Mouse (Mus musculus) neural tube, embryonic 14.5 days (tissue): ENCODE measurements at regions not wholly inside any gene's neighbourhood (a gene's known extent, or its start where the extent isn't known, plus 50 kb on each side); places are given as distances from the start of the nearest gene placed in this dataset.

Experiments
- ATAC-seq: fragments of 200-750 bp; cut with Nextera tagmentation; 2 replicates; pipeline ENCODE4 v1.8.0; 2017; ENCODE audit warnings: low read depth, mild to moderate bottlenecking, moderate TSS enrichment, moderate library complexity
- H3K27ac ChIP-seq: fragments of 300-500 bp; sonication (generic); 2 replicates; pipeline ENCODE4 v1.5.1; 2014; ENCODE audit warnings: low read depth, mild to moderate bottlenecking, control low read depth, low read length, moderate library complexity, mixed read lengths
- H3K27me3 ChIP-seq: fragments of 300-500 bp; sonication (generic); 2 replicates; pipeline ENCODE4 v1.6.1; 2014; ENCODE audit warnings: low read length; ENCODE audit not compliant: control insufficient read depth, insufficient read depth
- H3K36me3 ChIP-seq: fragments of 300-500 bp; sonication (generic); 2 replicates; pipeline ENCODE4 v1.6.1; 2014; ENCODE audit warnings: low read length, mixed read lengths; ENCODE audit not compliant: control insufficient read depth, insufficient read depth
- H3K4me1 ChIP-seq: fragments of 300-500 bp; sonication (generic); 2 replicates; pipeline ENCODE4 v1.6.1; 2014; ENCODE audit warnings: low read length; ENCODE audit not compliant: control insufficient read depth, insufficient read depth
- H3K4me2 ChIP-seq: fragments of 300-500 bp; sonication (generic); 2 replicates; pipeline ENCODE4 v1.6.1; 2014; ENCODE audit warnings: mild to moderate bottlenecking, low read depth, low read length, control low read depth
- H3K4me3 ChIP-seq: fragments of 300-500 bp; sonication (generic); 2 replicates; pipeline ENCODE4 v1.5.1; 2014; ENCODE audit warnings: low read depth, low read length, control low read depth, mixed read lengths
- H3K9ac ChIP-seq: fragments of 300-500 bp; sonication (generic); replicated peaks from 2 replicates; pipeline ENCODE4 v1.6.1; 2014; ENCODE audit warnings: low read depth, mild to moderate bottlenecking, control low read depth, low read length, mixed read lengths
- H3K9me3 ChIP-seq: fragments of 300-500 bp; sonication (generic); 2 replicates; pipeline ENCODE4 v1.6.1; 2016; ENCODE audit warnings: low read length; ENCODE audit not compliant: control insufficient read depth
- WGBS: fragments of 180-500 bp; shearing (Covaris S2); extraction: QIAGEN DNeasy Blood & Tissue Kit; methylation state at CpG from one replicate; pipeline ENCODE4 v1.1.7; 2014; 5-methylcytosine and 5-hydroxymethylcytosine counted together

DNA sequence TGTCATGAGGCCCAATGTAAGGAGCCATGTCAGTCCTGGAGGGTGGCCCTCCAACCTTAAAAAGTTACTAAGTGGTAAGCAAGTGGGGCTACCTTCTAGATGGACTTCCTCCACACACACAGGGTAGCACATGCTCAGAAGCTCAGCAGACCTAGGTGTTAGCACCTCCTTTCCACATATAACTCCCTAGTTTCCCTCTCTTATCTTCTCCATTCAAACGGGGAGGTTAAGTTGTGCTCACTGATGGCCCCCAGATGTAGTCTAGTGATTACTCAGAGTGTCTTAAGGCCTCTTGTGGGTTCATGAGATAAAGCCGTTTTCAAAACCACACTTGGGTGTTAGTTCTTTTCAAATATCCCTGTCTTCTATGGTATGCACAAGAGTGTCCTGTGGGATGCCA is 188.7 kb downstream of the Sec16b start:
- no peak overlapping the region for H3K4me3 ChIP-seq
- H3K4me1 ChIP-seq: no peaks in the 10 kb centered on the region
- H3K4me2 ChIP-seq: no peak overlapping the region
- no peak for ATAC-seq
- no peaks in the 10 kb centered on the region for H3K27me3 ChIP-seq
- no peak overlapping the region for H3K9ac ChIP-seq
- H3K9me3 ChIP-seq: no peaks in the 10 kb centered on the region; the same call in 1 of the 2 replicates
- H3K36me3 ChIP-seq: no peaks in the 10 kb centered on the region
- 79% methylated on average over 2 of the region's 2 CpGs for WGBS
- no peak overlapping the region for H3K27ac ChIP-seq

GRCm38 (mm10) chr1:157703639-157704038 is 197.1 kb downstream of the Sec16b start:
- Histone ChIP-seq H3K4me3 (no peak overlapping the region), H3K27ac (no peak overlapping the region), H3K4me1 (no peaks in the 10 kb centered on the region), H3K9me3 (no peaks in the 10 kb centered on the region), H3K4me2 (no peak overlapping the region), H3K36me3 (no peaks in the 10 kb centered on the region), H3K9ac (no peak overlapping the region), H3K27me3 (no peaks in the 10 kb centered on the region)
- ATAC-seq: no peak
- WGBS: 73% methylated on average over 6 of the region's 6 CpGs

DNA sequence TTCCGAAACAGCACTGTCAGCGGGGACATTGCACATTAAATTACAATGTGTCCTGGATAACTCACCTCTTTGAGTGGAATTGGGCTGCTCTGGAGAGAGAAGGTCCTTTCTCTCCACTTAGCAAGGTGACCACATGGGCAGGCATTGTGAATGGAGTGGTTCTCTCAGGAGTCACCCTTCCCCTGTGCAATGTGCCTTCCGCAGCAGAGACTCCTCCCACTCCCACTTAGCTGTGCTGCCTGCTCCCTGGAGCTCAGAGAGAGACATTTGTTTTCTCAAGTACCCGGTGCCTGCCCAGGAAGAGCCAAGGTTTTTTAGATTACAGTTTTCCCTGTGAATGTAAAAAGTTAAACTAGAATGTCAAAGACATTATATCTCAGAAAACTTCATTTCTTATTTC is 198.8 kb downstream of the Sec16b start:
- Histone ChIP-seq H3K4me3 (no peak overlapping the region), H3K9ac (no peak overlapping the region), H3K4me2 (no peak overlapping the region), H3K27me3 (no peaks in the 10 kb centered on the region), H3K9me3 (no peaks in the 10 kb centered on the region), H3K4me1 (no peaks in the 10 kb centered on the region), H3K27ac (no peak overlapping the region), H3K36me3 (no peaks in the 10 kb centered on the region)
- ATAC-seq: no peak
- 42% methylated on average over 4 of the region's 4 CpGs for WGBS

DNA sequence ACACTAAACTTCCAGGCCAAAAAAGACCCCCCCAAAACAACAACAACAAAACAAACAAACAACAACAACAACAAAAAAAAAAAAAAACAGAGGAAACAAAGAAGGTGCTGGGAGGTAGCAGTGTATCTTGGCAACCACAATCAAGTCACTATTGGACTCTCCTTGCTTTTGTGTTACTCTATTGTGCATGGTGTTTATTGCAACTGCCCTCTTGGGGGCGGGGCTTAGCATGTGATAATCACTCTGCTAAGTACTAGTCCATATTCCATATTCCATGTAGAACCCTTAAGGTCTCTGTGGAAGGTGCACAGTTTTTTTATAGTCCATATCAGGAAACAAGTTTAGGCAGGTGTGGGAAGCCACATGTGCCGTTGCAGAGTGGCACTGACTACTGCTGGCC is 200.7 kb downstream of the Sec16b start:
- no peak for ATAC-seq
- no peaks in the 10 kb centered on the region for H3K36me3 ChIP-seq
- no peak overlapping the region for H3K4me3 ChIP-seq
- no peaks in the 10 kb centered on the region for H3K4me1 ChIP-seq
- H3K9ac ChIP-seq: no peak overlapping the region
- no peak overlapping the region for H3K27ac ChIP-seq
- H3K4me2 ChIP-seq: no peak overlapping the region
- H3K9me3 ChIP-seq: no peaks in the 10 kb centered on the region
- WGBS: 90% methylated on average over 2 of the region's 2 CpGs
- H3K27me3 ChIP-seq: no peaks in the 10 kb centered on the region

- WGBS: 80% methylated on average over 6 of the region's 6 CpGs
- H3K27me3 ChIP-seq: no peaks in the 10 kb centered on the region
- no peak overlapping the region for H3K4me3 ChIP-seq
- no peaks in the 10 kb centered on the region for H3K36me3 ChIP-seq
- no peak overlapping the region for H3K4me2 ChIP-seq
- ATAC-seq: no peak
- no peaks in the 10 kb centered on the region for H3K4me1 ChIP-seq
- H3K9ac ChIP-seq: no peak overlapping the region
- no peaks in the 10 kb centered on the region for H3K9me3 ChIP-seq
- no peak overlapping the region for H3K27ac ChIP-seq
Measured at GRCm38 (mm10) chr1:157709117-157709516, 202.6 kb downstream of the Sec16b start.

- 87% methylated on average over 2 of the region's 2 CpGs for WGBS
- no peaks in the 10 kb centered on the region for H3K27me3 ChIP-seq
- no peak overlapping the region for H3K4me2 ChIP-seq
- H3K4me1 ChIP-seq: no peaks in the 10 kb centered on the region
- no peaks in the 10 kb centered on the region for H3K36me3 ChIP-seq
- no peak overlapping the region for H3K4me3 ChIP-seq
- H3K9ac ChIP-seq: no peak overlapping the region
- H3K27ac ChIP-seq: no peak overlapping the region
- H3K9me3 ChIP-seq: no peaks in the 10 kb centered on the region
- no peak for ATAC-seq
Measured at GRCm38 (mm10) chr1:157710870-157711269, 204.3 kb downstream of the Sec16b start.

DNA sequence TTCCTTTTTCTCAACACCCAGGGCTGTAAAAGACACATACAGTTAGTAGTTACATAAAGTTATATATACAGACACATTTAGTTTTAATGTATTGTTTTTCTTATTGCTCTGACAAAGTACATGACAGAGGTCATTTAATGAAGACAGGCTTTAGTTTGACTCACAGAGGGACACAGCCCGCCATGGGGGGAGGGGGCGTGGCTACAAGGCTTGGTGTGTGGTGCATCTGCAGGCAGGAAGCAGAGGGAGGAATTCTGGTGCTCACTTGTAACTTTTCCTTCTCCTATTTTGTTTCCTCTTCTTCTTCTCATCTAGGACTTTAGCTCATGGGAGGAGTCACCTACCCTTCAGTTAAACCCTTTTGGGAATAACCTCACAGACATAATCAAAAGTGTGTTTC is 206.0 kb downstream of the Sec16b start:
- WGBS: 40% methylated on average over 2 of the region's 2 CpGs
- H3K4me3 ChIP-seq: no peak overlapping the region
- no peak overlapping the region for H3K9ac ChIP-seq
- no peaks in the 10 kb centered on the region for H3K9me3 ChIP-seq
- H3K27me3 ChIP-seq: no peaks in the 10 kb centered on the region
- H3K27ac ChIP-seq: no peak overlapping the region
- H3K4me1 ChIP-seq: no peaks in the 10 kb centered on the region
- no peak for ATAC-seq
- H3K4me2 ChIP-seq: no peak overlapping the region
- H3K36me3 ChIP-seq: no peaks in the 10 kb centered on the region

- no peaks in the 10 kb centered on the region for H3K4me1 ChIP-seq
- no peak overlapping the region for H3K9ac ChIP-seq
- no peaks in the 10 kb centered on the region for H3K9me3 ChIP-seq
- WGBS: 92% methylated on average over 7 of the region's 7 CpGs
- no peak overlapping the region for H3K4me3 ChIP-seq
- H3K27me3 ChIP-seq: no peaks in the 10 kb centered on the region
- no peak for ATAC-seq
- H3K36me3 ChIP-seq: no peaks in the 10 kb centered on the region
- H3K4me2 ChIP-seq: no peak overlapping the region
- H3K27ac ChIP-seq: no peak overlapping the region
Measured at GRCm38 (mm10) chr1:157713851-157714250, 207.3 kb downstream of the Sec16b start.

DNA sequence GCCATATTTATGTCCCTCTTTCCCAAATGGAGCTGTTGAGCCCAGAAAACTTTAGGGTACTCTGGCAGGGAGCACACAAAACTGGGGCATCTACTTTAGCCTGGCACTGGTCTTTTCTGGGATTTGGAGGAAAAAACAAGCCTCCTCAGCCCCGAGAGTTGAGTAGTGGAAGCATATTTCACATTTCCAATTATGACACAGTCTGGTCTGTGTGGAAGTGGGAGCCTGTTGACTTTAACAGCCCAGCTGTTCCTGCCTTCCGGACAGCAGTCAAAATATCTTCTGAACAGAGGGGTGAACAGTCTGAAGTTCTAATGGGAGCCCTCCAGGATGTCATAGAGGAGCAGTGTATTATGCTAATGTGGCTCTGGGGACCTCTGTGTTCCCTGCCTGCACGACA is 209.1 kb downstream of the Sec16b start:
- Histone ChIP-seq H3K9me3 (no peaks in the 10 kb centered on the region), H3K27me3 (no peaks in the 10 kb centered on the region), H3K27ac (no peak overlapping the region), H3K9ac (no peak overlapping the region), H3K4me2 (no peak overlapping the region), H3K4me1 (no peaks in the 10 kb centered on the region), H3K4me3 (no peak overlapping the region), H3K36me3 (no peaks in the 10 kb centered on the region)
- 53% methylated on average over 3 of the region's 3 CpGs for WGBS
- ATAC-seq: no peak

DNA sequence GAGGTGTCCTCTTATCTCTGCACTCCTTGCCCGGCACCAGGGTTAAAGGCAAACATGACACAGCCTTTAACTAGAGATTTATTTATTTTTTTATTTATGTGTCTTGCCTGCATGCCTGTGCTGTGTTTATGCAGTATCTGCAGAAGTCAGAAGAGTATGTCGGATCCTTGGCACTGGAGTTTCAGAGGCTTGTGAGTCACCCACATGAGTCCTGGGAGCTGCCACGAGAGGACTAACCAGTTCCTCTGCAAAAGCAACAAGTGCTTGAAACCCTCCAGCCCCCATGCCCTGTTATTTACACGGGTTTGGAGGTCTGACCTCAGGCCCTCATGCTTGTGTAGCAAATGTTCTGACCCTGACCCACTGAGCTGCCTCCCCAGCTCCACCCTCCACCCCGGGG is 210.6 kb downstream of the Sec16b start:
- WGBS: 83% methylated on average over 5 of the region's 5 CpGs
- no peaks in the 10 kb centered on the region for H3K27me3 ChIP-seq
- ATAC-seq: no peak
- H3K4me2 ChIP-seq: no peak overlapping the region
- H3K9ac ChIP-seq: no peak overlapping the region
- no peaks in the 10 kb centered on the region for H3K36me3 ChIP-seq
- H3K4me3 ChIP-seq: no peak overlapping the region
- H3K9me3 ChIP-seq: no peaks in the 10 kb centered on the region
- H3K27ac ChIP-seq: no peak overlapping the region
- no peaks in the 10 kb centered on the region for H3K4me1 ChIP-seq
